Mouse (Mus musculus) WW6 (cell line): ENCODE results near the gene Snn.

Experiments used
- DNase-seq: peaks from one replicate; pipeline ENCODE4 v3.0.0-alpha.2; 2013; ENCODE audit warnings: low read depth, low spot score

Gene Snn

GRCm38 (mm10) chr16:11047130-11047529 is 13.6 kb upstream of the Snn start:
- no peak for DNase-seq

GRCm38 (mm10) chr16:11050226-11050625 is 10.5 kb upstream of the Snn start:
- DNase-seq = no peak

GRCm38 (mm10) chr16:11051134-11051533 is 9.6 kb upstream of the Snn start:
- no peak for DNase-seq

- DNase-seq = no peak
Observed at GRCm38 (mm10) chr16:11054409-11054808, 6.3 kb upstream of the Snn start.

GRCm38 (mm10) chr16:11054871-11055270 is 5.9 kb upstream of the Snn start:
- DNase-seq = no peak

GRCm38 (mm10) chr16:11055916-11056315 is 4.8 kb upstream of the Snn start:
- no peak for DNase-seq

GRCm38 (mm10) chr16:11062794-11063721 is 2.3 kb downstream of the Snn start:
- no peak for DNase-seq

GRCm38 (mm10) chr16:11064341-11064740 is 3.6 kb downstream of the Snn start:
- DNase-seq = no peak

- no peak for DNase-seq
Observed at GRCm38 (mm10) chr16:11064742-11065141, 4.0 kb downstream of the Snn start.

GRCm38 (mm10) chr16:11065431-11065830 is 4.7 kb downstream of the Snn start:
- no peak for DNase-seq

GRCm38 (mm10) chr16:11066029-11066832 is 5.5 kb downstream of the Snn start, which contains the start of gene Litaf:
Litaf (minus strand) TSS chr16:11066157.
- DNase-seq = peak; percentile 89

GRCm38 (mm10) chr16:11066833-11067191 is 6.1 kb downstream of the Snn start:
- DNase-seq = no peak

GRCm38 (mm10) chr16:11068666-11069065 is 7.9 kb downstream of the Snn start:
- no peak for DNase-seq

GRCm38 (mm10) chr16:11069271-11069670 is 8.5 kb downstream of the Snn start:
- DNase-seq = no peak

GRCm38 (mm10) chr16:11069710-11070420 is 9.1 kb downstream of the Snn start:
- DNase-seq = no peak

GRCm38 (mm10) chr16:11071176-11071575 is 10.4 kb downstream of the Snn start:
- DNase-seq = no peak

- DNase-seq = no peak
Observed at GRCm38 (mm10) chr16:11071887-11072286, 11.1 kb downstream of the Snn start.

- DNase-seq = no peak
Observed at GRCm38 (mm10) chr16:11072454-11072853, 11.7 kb downstream of the Snn start.

- no peak for DNase-seq
Observed at GRCm38 (mm10) chr16:11073060-11073459, 12.3 kb downstream of the Snn start.

GRCm38 (mm10) chr16:11077601-11078201 is 17.0 kb downstream of the Snn start:
- no peak for DNase-seq

- DNase-seq = no peak
Observed at GRCm38 (mm10) chr16:11078216-11078869, 17.6 kb downstream of the Snn start.
